Mouse (Mus musculus): Measurements from ENCODE around the gene Gstt4.

DNA sequence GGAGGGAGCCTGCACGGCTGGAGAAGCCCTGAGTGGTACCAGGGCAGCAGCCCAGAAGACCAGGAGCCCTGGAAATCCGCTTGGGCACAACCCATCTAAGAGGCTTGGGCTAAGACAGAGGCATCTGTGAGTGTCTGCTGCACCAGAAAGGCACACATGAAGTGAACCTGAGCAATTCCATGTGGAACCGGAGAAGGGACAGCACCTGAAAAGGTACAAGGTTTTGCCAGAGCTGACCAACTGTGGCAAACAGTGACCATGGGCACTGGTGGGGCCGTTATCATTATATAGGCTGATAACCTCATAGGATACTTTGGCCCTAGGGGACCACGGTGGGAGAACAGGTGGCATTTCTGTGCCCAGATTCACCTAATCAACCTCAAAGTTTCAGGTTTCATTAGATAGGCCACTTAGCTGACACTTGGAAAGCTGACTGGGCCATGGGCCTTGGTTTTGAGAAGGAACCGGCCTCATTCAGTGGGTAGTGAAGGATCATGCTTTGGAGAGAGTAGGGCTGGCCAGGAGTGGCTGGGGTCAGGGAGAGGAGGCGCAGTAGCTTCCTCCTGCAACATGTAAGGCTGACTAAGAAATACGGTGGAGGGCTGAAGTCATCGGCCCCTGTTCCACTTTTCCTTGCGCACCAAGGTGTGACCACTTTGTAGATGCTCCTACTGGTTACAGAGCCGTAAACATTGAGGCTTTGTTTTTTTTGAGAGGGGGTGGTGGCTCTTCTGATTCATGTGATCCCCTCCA is 34.0 kb upstream of the Gstt4 start:
- TF ChIP-seq EP300 (optimal IDR thresholded peaks at IDR 0.05) = no peak
- no peak for TF ChIP-seq CTCF (IDR thresholded peaks at IDR 0.05; ENCODE audit: low read depth)
